Mouse (Mus musculus): Measurements from ENCODE around the gene Pomgnt1. TPM values are rescaled to one million over a fixed set of nuclear protein-coding genes. Genes with fewer than 3 reads are reported as not detected.

The Pomgnt1 gene
- total and polyA plus RNA-seq, 3 experiments = 33.0 to 40.7 (median 40.2) TPM

DNA sequence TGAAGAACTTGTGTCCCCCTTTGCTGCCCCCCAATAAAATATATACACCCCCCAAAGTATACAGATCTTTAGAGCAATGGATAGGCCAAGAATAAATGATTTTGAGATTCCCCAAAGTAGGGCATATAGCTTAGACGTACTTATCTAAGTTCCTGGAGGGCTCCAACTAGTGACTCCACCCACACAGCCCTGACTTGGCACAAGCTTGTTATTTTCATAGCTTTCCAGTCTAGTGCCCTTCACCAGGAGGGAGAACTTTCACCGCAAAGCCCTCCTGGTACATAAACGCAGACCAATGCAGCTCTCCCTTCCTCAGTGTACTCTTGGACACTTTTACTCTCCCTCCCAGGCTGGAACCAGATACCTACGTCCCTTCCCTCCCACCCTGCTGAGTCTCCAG is 38.5 kb downstream of the Pomgnt1 start:
- no peaks in the 10 kb centered on the region for H3K9me3 ChIP-seq (replicated peaks; ENCODE audit: low read length)
- H3K36me3 ChIP-seq (replicated peaks in 1 of 2; ENCODE audit: control insufficient read depth in 1 of 2, insufficient read depth in 1 of 2, low read length in 1 of 2) = peaks cover 25 to 67% of the 10 kb centered on the region in 2 experiments
- peaks cover 0 to 30% of the 10 kb centered on the region in 2 experiments; a peak in 2 of 4 replicates for H3K4me1 ChIP-seq (ENCODE audit: control insufficient read depth in 1 of 2, insufficient read depth in 2 of 2)
- dilution Hi-C loops (cut with MboI; ENCODE audit: extremely low pct_ligation_motif_present, extremely low pct_unique_long_range_greater_than_20kb, low sequenced_read_pairs) (no loop called here), in situ Hi-C loops (cut with MboI; ENCODE audit: low pct_ligation_motif_present, low pct_unique_long_range_greater_than_20kb, low sequenced_read_pairs) (loop anchor here (25.0 kb wide), 2 partner anchors 175 to 650 kb away; partner anchors contain the start of genes Hpdl, Mutyh and Toe1)
- TF ChIP-seq ZMIZ1 (IDR thresholded peaks at IDR 0.05; ENCODE audit: low read depth, low read length) (no peak), RAD21 (IDR thresholded peaks at IDR 0.05; ENCODE audit: low read depth, low read length) (no peak), TCF12 (IDR thresholded peaks at IDR 0.05; ENCODE audit: low read depth, low read length) (no peak), NRF1 (IDR thresholded peaks at IDR 0.05; ENCODE audit: low read depth, low read length) (no peak), NELFE (IDR thresholded peaks at IDR 0.05; ENCODE audit: low read depth, low read length) (no peak), GABPA (IDR thresholded peaks at IDR 0.05; ENCODE audit: insufficient replicate concordance, low read depth, low read length) (no peak), MEF2A (IDR thresholded peaks at IDR 0.05; ENCODE audit: borderline replicate concordance, low read depth, low read length) (no peak), EP300 (IDR thresholded peaks at IDR 0.05; ENCODE audit: low read length) (no peak), JUN (IDR thresholded peaks at IDR 0.05; ENCODE audit: insufficient read depth, low read depth, low read length) (no peak), TBP (conservative IDR thresholded peaks at IDR 0.05; ENCODE audit: low read depth, low read length) (no peak), USF2 (conservative IDR thresholded peaks at IDR 0.05; ENCODE audit: low read depth, low read length) (no peak), MAX (IDR thresholded peaks at IDR 0.05; ENCODE audit: low read length) (no peak), KAT2A (IDR thresholded peaks at IDR 0.05; ENCODE audit: insufficient replicate concordance, low read length) (no peak), CHD1 (IDR thresholded peaks at IDR 0.05; ENCODE audit: low read depth, low read length) (no peak), IRF4 (IDR thresholded peaks at IDR 0.05; ENCODE audit: low read depth, low read length) (no peak), HCFC1 (IDR thresholded peaks at IDR 0.05; ENCODE audit: low read depth, low read length) (no peak)
- DNase-seq (ENCODE audit: extremely low read depth) = no peak
- no peaks in the 10 kb centered on the region for H3K79me2 ChIP-seq (replicated peaks; ENCODE audit: control insufficient read depth, extremely low read depth, insufficient read depth, poor library complexity, severe bottlenecking)
- H3K27me3 ChIP-seq (replicated peaks) = no peaks in the 10 kb centered on the region
- no peak overlapping the region for H3K9ac ChIP-seq (ENCODE audit: insufficient read depth, low read depth)
- H3K4me2 ChIP-seq (ENCODE audit: insufficient read depth, low read depth, poor library complexity, severe bottlenecking) = no peak overlapping the region
- no peak overlapping the region for H3K4me3 ChIP-seq (replicated peaks in 1 of 3; ENCODE audit: low read depth in 2 of 3, low read length in 2 of 3, poor library complexity in 1 of 3)
- H3K27ac ChIP-seq (ENCODE audit: insufficient read depth, low read depth) = no peak overlapping the region

DNA sequence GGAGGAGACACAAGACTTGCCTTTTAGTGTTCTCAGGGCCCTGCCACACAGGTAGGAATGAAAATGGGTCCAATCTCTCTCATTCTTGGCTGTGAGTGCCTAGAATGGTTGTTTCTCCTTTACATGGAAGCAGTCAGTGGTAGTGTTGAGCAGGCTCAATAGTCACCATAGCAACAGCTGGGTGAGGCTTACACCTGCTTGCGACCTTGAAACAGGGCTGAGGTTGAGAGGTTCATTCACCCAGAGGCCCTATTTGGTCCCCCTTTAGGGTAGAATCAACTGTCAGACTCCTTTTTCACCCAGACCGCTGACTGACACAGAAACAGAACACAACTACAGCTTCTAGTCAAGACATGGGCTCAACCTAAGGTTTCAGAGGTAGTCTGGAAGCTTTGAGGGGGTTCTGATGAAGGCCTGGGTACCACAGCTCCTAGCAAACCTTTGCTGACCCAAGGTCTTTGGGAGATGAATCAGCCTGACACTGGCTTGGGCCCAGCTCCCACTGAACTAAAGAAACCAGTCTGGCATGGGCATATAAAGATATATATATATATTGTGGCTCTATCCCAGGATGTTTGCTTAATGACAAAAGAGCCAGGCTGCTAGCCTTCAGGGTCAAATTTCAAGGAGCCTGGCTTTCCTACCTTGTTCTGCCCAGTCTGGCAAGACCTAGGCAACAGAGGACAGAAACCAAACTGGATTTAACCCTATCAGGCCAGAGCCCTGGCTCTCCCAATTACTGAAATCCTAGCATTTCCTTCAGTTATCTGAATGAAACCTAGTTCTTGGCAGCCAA is 41.3 kb downstream of the Pomgnt1 start:
- dilution Hi-C loops (cut with MboI; ENCODE audit: extremely low pct_ligation_motif_present, extremely low pct_unique_long_range_greater_than_20kb, low sequenced_read_pairs) = no loop called here
- no peak for TF ChIP-seq MAFK (IDR thresholded peaks at IDR 0.05; ENCODE audit: insufficient replicate concordance, low read length)
- no peak for TF ChIP-seq BHLHE40 (IDR thresholded peaks at IDR 0.05; ENCODE audit: low read depth, low read length)
- TF ChIP-seq TBP (conservative IDR thresholded peaks at IDR 0.05; ENCODE audit: low read depth, low read length) = no peak
- no peak for TF ChIP-seq SMC3 (IDR thresholded peaks at IDR 0.05; ENCODE audit: low read depth, low read length)
- no peak for TF ChIP-seq MAZ (IDR thresholded peaks at IDR 0.05; ENCODE audit: low read depth, low read length)
- TF ChIP-seq TCF12 (IDR thresholded peaks at IDR 0.05; ENCODE audit: low read depth, low read length) = no peak
- TF ChIP-seq NELFE (IDR thresholded peaks at IDR 0.05; ENCODE audit: low read depth, low read length) = no peak
- TF ChIP-seq MAX (IDR thresholded peaks at IDR 0.05; ENCODE audit: low read length) = no peak
- TF ChIP-seq NRF1 (IDR thresholded peaks at IDR 0.05; ENCODE audit: low read depth, low read length) = no peak
- no peak for TF ChIP-seq MXI1 (IDR thresholded peaks at IDR 0.05; ENCODE audit: low read depth, low read length)
- no peak for TF ChIP-seq MYC (IDR thresholded peaks at IDR 0.05; ENCODE audit: low read depth, low read length)
- TF ChIP-seq POLR2A (IDR thresholded peaks at IDR 0.05; ENCODE audit: low read depth, low read length) = no peak
- TF ChIP-seq USF1 (IDR thresholded peaks at IDR 0.05; ENCODE audit: low read depth, low read length) = no peak
- no peak for TF ChIP-seq PAX5 (IDR thresholded peaks at IDR 0.05; ENCODE audit: low read length)
- no peak for TF ChIP-seq ELF1 (IDR thresholded peaks at IDR 0.05; ENCODE audit: low read depth, low read length)
- Histone ChIP-seq H3K27ac (ENCODE audit: insufficient read depth, low read depth) (no peak overlapping the region), H3K4me3 (replicated peaks in 1 of 3; ENCODE audit: low read depth in 2 of 3, low read length in 2 of 3, poor library complexity in 1 of 3) (no peak overlapping the region), H3K4me2 (ENCODE audit: insufficient read depth, low read depth, poor library complexity, severe bottlenecking) (no peak overlapping the region), H3K9ac (ENCODE audit: insufficient read depth, low read depth) (no peak overlapping the region), H3K4me1 (ENCODE audit: control insufficient read depth in 1 of 2, insufficient read depth in 2 of 2) (peaks cover 5 to 30% of the 10 kb centered on the region in 2 experiments), H3K9me3 (replicated peaks; ENCODE audit: low read length) (no peaks in the 10 kb centered on the region), H3K79me2 (replicated peaks; ENCODE audit: control insufficient read depth, extremely low read depth, insufficient read depth, poor library complexity, severe bottlenecking) (no peaks in the 10 kb centered on the region), H3K27me3 (replicated peaks) (no peaks in the 10 kb centered on the region), H3K36me3 (replicated peaks in 1 of 2; ENCODE audit: control insufficient read depth in 1 of 2, insufficient read depth in 1 of 2, low read length in 1 of 2) (peaks cover 6 to 39% of the 10 kb centered on the region in 2 experiments)
- no peak for DNase-seq (ENCODE audit: extremely low read depth)
- in situ Hi-C loops (cut with MboI; ENCODE audit: low pct_ligation_motif_present, low pct_unique_long_range_greater_than_20kb, low sequenced_read_pairs) = loop anchor here (25.0 kb wide), 2 partner anchors 172 to 647 kb away; partner anchors contain the start of genes Hpdl, Mutyh and Toe1

Data from CH12.LX (cell line).